Mouse (Mus musculus): ENCODE data around the gene Tac1.

- TF ChIP-seq CTCF (IDR thresholded peaks at IDR 0.05; ENCODE audit: low read depth) (no peak), EP300 (IDR thresholded peaks at IDR 0.05; ENCODE audit: low read depth) (no peak)
Measured at GRCm38 (mm10) chr6:7554829-7555391, at the start of gene Tac1.

Data from liver, postnatal 0 days (tissue).